Mouse (Mus musculus) embryo, embryonic 9.5 days (tissue): ENCODE results near the gene Naa80.
A peak's percentile ranks its signal among the peaks of the same experiment; 100 is the strongest.

ENCODE experiments used
- DNase-seq: peaks from one replicate; pipeline ENCODE4 v3.0.0-alpha.2; 2017; ENCODE audit errors: extremely low spot score

Gene Naa80

GRCm38 (mm10) chr9:107596619-107597569 lies 18.2 kb downstream of the Naa80 start:
- DNase-seq = no peak

- no peak for DNase-seq
These were observed 19.7 kb downstream of the Naa80 start for GRCm38 (mm10) chr9:107598385-107598784.

- no peak for DNase-seq
These were observed 20.7 kb downstream of the Naa80 start for GRCm38 (mm10) chr9:107599433-107599832.

GRCm38 (mm10) chr9:107599842-107600241 lies 21.2 kb downstream of the Naa80 start:
- DNase-seq = no peak

GRCm38 (mm10) chr9:107600745-107601144 lies 22.1 kb downstream of the Naa80 start:
- no peak for DNase-seq

GRCm38 (mm10) chr9:107601275-107601674 lies 22.6 kb downstream of the Naa80 start:
- no peak for DNase-seq

- peak; percentile 94 for DNase-seq
These were observed 23.5 kb downstream of the Naa80 start for GRCm38 (mm10) chr9:107602068-107602648.

GRCm38 (mm10) chr9:107603251-107603650 lies 24.6 kb downstream of the Naa80 start:
- no peak for DNase-seq

- DNase-seq = no peak
These were observed 26.5 kb downstream of the Naa80 start for GRCm38 (mm10) chr9:107605041-107605661.

- no peak for DNase-seq
These were observed 27.9 kb downstream of the Naa80 start for GRCm38 (mm10) chr9:107606591-107606990.

GRCm38 (mm10) chr9:107607036-107607435 lies 28.3 kb downstream of the Naa80 start:
- DNase-seq = no peak

- DNase-seq = no peak
These were observed 29.1 kb downstream of the Naa80 start for GRCm38 (mm10) chr9:107607653-107608245.

- peak; percentile 53 for DNase-seq
These were observed 30.2 kb downstream of the Naa80 start, which contains the start of gene Sema3b for GRCm38 (mm10) chr9:107608741-107609432. Sema3b (minus strand) TSS chr9:107609229.

GRCm38 (mm10) chr9:107609433-107609830 lies 30.7 kb downstream of the Naa80 start:
- no peak for DNase-seq

GRCm38 (mm10) chr9:107611456-107612190 lies 32.9 kb downstream of the Naa80 start:
- DNase-seq = no peak

- DNase-seq = peak; percentile 97
These were observed 33.7 kb downstream of the Naa80 start for GRCm38 (mm10) chr9:107612191-107612944.

GRCm38 (mm10) chr9:107612945-107613569 lies 34.4 kb downstream of the Naa80 start:
- no peak for DNase-seq

GRCm38 (mm10) chr9:107615035-107615434 lies 36.3 kb downstream of the Naa80 start:
- no peak for DNase-seq

- no peak for DNase-seq
These were observed 38.8 kb downstream of the Naa80 start for GRCm38 (mm10) chr9:107617461-107617860.

GRCm38 (mm10) chr9:107618098-107618497 lies 39.4 kb downstream of the Naa80 start:
- DNase-seq = no peak
